Mouse (Mus musculus): ENCODE measurements around the gene Ezr.
A peak's percentile ranks its signal among the peaks of the same experiment; 100 is the strongest.

The Ezr gene

GRCm38 (mm10) chr17:6782611-6783005, at the start of gene Ezr:
TSS of gene Ezr (minus strand) at chr17:6782784.
- DNase-seq, result peak; percentile 96

GRCm38 (mm10) chr17:6830004-6830592, 47.5 kb upstream of the Ezr start:
- no peak for DNase-seq

- peak; percentile 42 for DNase-seq
These were observed 46.1 kb upstream of the Ezr start for GRCm38 (mm10) chr17:6828531-6829150.

GRCm38 (mm10) chr17:6827740-6828461, 45.3 kb upstream of the Ezr start:
- peak; percentile 99 for DNase-seq

GRCm38 (mm10) chr17:6827159-6827733, 44.7 kb upstream of the Ezr start:
- no peak for DNase-seq

GRCm38 (mm10) chr17:6816796-6817195, 34.2 kb upstream of the Ezr start:
- DNase-seq, result no peak

GRCm38 (mm10) chr17:6816151-6816550, 33.6 kb upstream of the Ezr start:
- peak; percentile 24 for DNase-seq

GRCm38 (mm10) chr17:6814656-6815055, 32.1 kb upstream of the Ezr start:
- no peak for DNase-seq

GRCm38 (mm10) chr17:6812851-6813191, 30.2 kb upstream of the Ezr start:
- no peak for DNase-seq

- no peak for DNase-seq
These were observed 29.6 kb upstream of the Ezr start for GRCm38 (mm10) chr17:6811931-6812850.

- no peak for DNase-seq
These were observed 26.7 kb upstream of the Ezr start for GRCm38 (mm10) chr17:6809331-6809730.

GRCm38 (mm10) chr17:6808521-6809165, 26.1 kb upstream of the Ezr start:
- no peak for DNase-seq

- DNase-seq, result no peak
These were observed 25.4 kb upstream of the Ezr start for GRCm38 (mm10) chr17:6807827-6808520.

GRCm38 (mm10) chr17:6804853-6805543, 22.4 kb upstream of the Ezr start:
- no peak for DNase-seq

GRCm38 (mm10) chr17:6804111-6804510, 21.5 kb upstream of the Ezr start:
- DNase-seq, result no peak

GRCm38 (mm10) chr17:6803614-6804013, 21.0 kb upstream of the Ezr start:
- no peak for DNase-seq

GRCm38 (mm10) chr17:6798392-6799061, 15.9 kb upstream of the Ezr start:
- DNase-seq, result no peak

- no peak for DNase-seq
These were observed 14.9 kb upstream of the Ezr start for GRCm38 (mm10) chr17:6797471-6797870.

- DNase-seq, result no peak
These were observed 11.7 kb upstream of the Ezr start for GRCm38 (mm10) chr17:6794160-6794751.

GRCm38 (mm10) chr17:6789581-6790118, 7.1 kb upstream of the Ezr start:
- DNase-seq, result no peak
